Mouse (Mus musculus) C2C12 (cell line): ENCODE results near the gene Egfr.

Experiments used
- CTCF ChIP-seq: IDR thresholded peaks from one replicate; pipeline ENCODE4 v1.5.1; 2011; ENCODE audit not compliant: control insufficient read depth, insufficient read depth, insufficient read length
- FOSL1 ChIP-seq: IDR thresholded peaks from one replicate; pipeline ENCODE4 v1.8.0; 2011; ENCODE audit warnings: mild to moderate bottlenecking, low read length; ENCODE audit not compliant: poor library complexity, insufficient read depth, severe bottlenecking

DNA sequence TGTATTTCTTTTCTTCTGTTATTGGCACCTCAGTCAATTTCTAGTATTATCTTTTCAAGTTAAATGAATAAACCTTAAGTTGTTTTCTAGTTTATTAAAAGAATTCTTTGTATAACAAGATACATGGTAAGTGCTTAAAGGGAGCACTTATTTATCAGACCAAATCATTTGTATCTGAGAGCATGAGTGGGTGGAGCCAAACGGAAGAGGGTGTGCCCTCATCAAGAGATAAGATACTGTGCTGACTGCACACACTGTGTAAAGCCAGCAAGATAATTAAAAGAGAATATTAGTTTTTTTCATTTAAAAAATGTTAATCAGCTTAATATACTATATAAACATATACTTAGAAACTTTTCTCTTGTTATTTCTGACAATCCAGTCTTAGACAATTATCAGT, 206.5 kb downstream of the Egfr start:
- no peak for TF ChIP-seq CTCF
- TF ChIP-seq FOSL1: no peak
